Mouse (Mus musculus) testis, adult 2 months (tissue): ENCODE measurements around the gene Blm.

ENCODE experiments used
- CTCF ChIP-seq: fragments of 200-500 bp; IDR thresholded peaks from 2 replicates; pipeline ENCODE4 v1.5.1; 2012; ENCODE audit warnings: low read depth, mild to moderate bottlenecking, inconsistent platforms, low read length, moderate library complexity; ENCODE audit not compliant: control insufficient read depth, insufficient read depth, insufficient replicate concordance
- POLR2A ChIP-seq: fragments of 200-500 bp; IDR thresholded peaks from 2 replicates; pipeline ENCODE4 v1.6.1; 2012; ENCODE audit warnings: low read depth, mild to moderate bottlenecking, inconsistent platforms, low read length, moderate library complexity; ENCODE audit not compliant: control insufficient read depth

GRCm38 (mm10) chr7:80429661-80430060 is 105.3 kb downstream of the Blm start:
- no peak for TF ChIP-seq POLR2A
- no peak for TF ChIP-seq CTCF
